Mouse (Mus musculus) inflammation-experienced regulatory T-cells, adult 6 months (primary cell): ENCODE data around the gene Selenop. TPM values are rescaled to one million over a fixed set of nuclear protein-coding genes. Genes with fewer than 3 reads are reported as not detected.
"Not testable (repeated sequence)": the region's sequence is repeated elsewhere in the genome, so short reads cannot be mapped to it uniquely, and the experiment has no call there.

ENCODE experiments used
- ATAC-seq: one replicate; pipeline ENCODE4 v1.8.0; 2017
- polyA plus RNA-seq, 3 experiments: library from polyadenylated mRNA; unstranded; fragments of 100-300 nt; shearing (Covaris generic); gene quantifications; one replicate each; pipeline ENCODE4 v1.2.1; 2017

Selenop gene
- 100 to 1,000 TPM in 2 of 3 experiments, 10 to 100 TPM in 1; 95.3 to 160 (median 152) TPM for polyA plus RNA-seq

DNA sequence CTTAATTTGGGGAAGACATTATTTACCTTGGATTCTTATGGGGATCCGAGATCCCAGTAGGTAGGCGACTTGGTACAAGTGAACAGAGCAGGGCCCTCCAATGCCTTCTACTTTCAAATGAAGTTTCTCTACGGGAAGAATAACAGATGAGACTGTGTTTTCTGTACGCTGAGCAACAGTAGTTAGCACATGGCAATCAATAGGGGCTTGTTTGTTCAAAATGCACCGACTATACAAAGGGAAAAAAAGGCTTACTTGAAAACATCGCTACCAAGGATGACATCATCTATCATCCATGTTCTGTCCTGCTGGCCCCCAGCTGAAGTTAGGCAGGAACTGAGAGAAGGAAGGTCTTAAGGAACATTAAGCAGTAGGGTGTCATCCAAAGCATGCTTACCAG, at the start of gene Selenop:
TSS of gene Selenop (plus strand) at position 301 of the 400 bp plus-strand sequence.
- ATAC-seq: no peak

DNA sequence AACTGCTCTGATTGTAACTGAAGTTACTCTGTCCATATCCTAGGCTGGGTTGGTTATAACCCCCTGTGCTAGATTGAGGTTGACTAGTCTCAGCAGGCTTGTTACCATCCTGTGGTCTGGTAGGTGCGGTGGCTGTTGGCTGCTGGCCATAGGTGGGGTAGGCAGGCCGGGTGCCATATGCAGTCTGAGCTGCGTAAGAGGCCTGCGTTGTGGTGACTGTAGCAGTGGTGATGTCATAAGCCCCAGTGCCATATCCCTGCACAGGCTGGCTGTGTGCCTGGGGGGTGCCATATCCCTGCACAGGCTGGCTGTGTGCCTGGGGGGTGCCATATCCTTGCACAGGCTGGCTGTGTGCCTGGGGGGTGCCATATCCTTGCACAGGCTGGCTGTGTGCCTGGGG, 49.7 kb upstream of the Selenop start:
- not testable (repeated sequence) for ATAC-seq

DNA sequence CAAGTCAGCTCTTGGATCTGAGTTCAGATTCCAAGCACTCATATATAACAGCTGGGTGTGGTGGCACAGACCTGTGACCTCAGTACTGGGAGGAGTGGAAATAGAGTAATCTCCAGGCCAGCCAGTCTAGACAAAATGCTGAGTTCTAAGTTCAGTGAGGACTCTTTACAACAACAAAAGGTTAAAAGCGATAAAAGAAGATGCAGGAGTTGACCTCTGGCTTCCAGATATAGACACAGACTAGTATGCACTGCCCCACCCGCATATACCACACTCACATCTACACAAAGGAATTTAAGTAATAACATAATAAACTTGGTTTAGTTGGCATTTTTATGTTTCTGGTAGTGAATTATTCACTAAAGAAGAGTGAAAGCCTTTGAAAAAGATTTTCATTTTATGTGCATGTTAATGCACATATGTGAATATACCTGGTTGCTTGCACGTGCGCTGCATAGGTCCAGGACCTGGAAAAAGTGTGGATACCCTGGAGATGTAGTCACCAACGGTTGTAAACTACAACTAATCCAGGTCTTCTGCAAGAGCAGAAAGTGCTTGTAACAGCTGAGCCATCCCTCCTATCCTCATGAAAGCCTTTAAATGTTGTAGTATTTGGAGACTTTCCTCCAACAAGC, 45.4 kb upstream of the Selenop start:
- ATAC-seq: no peak

- no peak for ATAC-seq
These were observed 41.8 kb upstream of the Selenop start for GRCm38 (mm10) chr15:3226573-3226972.

DNA sequence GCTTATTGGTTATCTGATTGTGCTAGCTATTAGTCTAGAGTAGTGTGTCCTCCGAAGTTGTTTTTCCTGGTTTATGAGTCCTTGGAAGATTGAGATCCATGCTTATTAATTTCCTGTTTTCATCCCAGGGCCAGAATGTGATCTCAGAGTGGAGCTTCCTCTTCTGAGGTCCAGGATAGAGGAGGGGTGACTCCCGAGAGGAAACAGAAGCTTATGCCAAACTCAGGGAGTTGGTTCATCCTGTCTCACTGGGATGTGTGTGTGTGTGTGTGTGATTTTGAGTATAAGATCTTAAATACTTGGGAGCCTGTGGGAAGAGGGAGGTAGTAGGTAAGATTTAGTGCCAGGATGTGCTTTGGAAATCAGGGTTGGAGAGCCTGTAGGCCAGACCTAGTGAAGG, 40.2 kb upstream of the Selenop start:
- no peak for ATAC-seq

GRCm38 (mm10) chr15:3228990-3229389, 39.4 kb upstream of the Selenop start:
- ATAC-seq: no peak

DNA sequence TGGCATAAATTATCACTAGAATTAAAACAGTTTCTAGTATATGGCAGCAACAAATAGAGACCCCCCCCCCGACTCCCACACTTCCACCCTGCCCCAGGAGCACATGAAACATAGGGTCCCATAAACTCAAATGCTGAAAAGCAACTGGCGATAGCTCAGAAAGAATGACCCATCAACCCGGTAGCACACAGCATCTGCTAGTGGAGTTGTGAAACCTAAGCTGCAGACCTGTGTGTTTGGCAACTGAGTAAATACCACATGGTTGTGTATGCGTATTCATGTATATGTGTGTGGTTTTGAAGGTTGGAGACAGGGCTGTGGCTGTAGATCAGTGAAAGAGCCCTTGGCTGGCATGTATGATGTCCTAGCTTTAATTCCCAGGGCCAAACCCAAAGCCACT, 37.3 kb upstream of the Selenop start:
- ATAC-seq: no peak

DNA sequence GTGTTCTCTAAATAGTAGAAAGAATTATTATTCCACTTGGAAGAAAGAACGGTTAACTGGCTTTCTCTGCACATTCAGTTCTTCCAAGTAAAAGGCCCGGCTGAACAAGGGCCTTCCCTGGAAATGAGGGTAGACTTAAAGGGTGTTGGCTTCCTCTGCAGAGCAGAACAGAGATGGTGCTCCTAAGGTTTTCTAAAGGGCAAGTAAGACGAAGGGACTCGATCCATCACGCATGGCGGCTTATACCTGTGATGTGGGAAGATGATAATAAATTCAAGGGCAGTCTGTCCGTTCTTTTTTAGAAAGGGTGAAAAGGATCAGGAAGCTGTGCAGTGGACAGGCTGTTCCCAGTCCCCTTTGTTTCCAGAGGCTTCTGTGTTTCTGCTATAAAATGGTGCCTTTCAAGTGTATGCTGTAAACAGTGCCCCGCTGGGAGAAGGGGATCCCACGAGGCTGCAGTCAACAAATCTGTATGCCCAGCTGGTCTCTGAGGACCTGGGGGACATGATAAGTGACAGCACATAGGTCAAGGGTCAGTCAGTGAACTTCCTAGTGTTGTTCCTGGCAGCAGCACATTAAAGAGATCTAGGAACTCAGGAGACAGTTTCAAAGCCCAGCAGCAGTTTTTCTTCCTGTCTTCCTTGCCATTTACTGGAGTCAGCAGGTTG, 36.0 kb upstream of the Selenop start:
- no peak for ATAC-seq

- peak; percentile 75 for ATAC-seq
These were observed 34.4 kb upstream of the Selenop start for GRCm38 (mm10) chr15:3233837-3234551.

GRCm38 (mm10) chr15:3236338-3236737, 32.0 kb upstream of the Selenop start:
- ATAC-seq: no peak

DNA sequence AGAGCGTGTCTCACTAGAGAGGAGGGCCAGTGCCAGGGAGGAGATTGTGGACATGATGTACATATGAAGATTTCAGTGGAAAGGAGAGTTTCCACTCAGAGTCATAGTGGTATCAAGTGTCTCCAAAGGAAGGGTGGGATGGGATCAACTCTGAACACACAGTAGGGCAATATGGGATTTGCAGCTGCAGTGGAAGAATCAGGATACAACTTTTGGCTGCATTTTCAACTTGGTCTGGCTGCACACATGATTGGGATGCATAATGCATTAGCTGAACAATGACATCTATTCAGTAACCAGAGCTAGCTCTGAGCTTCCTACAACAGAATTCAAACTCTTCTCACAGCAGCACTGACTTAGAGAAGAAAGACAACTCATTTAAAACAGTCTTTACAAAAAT, 30.4 kb upstream of the Selenop start:
- no peak for ATAC-seq

- ATAC-seq: not testable (repeated sequence)
These were observed 23.3 kb upstream of the Selenop start for GRCm38 (mm10) chr15:3245036-3245435.

- no peak for ATAC-seq
These were observed 17.7 kb upstream of the Selenop start for GRCm38 (mm10) chr15:3250620-3251019.

GRCm38 (mm10) chr15:3251031-3251717, 17.2 kb upstream of the Selenop start:
- ATAC-seq: no peak

DNA sequence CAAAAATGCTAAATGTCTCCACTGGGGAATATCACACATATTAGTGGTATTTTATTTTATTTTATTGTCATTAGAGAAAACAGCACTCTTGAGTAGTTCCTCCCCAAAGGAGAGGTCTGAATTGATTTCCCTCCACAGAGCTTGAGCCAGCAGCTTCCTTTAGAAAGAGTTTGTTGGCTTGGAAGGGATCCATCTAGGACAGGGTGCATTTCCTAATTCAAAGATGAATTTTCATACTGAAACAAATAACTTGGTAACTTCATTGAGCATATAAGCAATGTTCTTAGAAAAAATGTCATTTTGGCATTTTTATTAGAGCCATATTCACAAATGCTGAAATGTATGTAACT, 16.7 kb upstream of the Selenop start:
- ATAC-seq: no peak

- ATAC-seq: no peak
These were observed 9.3 kb upstream of the Selenop start for GRCm38 (mm10) chr15:3259025-3259424.

- ATAC-seq: no peak
These were observed 8.0 kb upstream of the Selenop start for GRCm38 (mm10) chr15:3260309-3260708.

DNA sequence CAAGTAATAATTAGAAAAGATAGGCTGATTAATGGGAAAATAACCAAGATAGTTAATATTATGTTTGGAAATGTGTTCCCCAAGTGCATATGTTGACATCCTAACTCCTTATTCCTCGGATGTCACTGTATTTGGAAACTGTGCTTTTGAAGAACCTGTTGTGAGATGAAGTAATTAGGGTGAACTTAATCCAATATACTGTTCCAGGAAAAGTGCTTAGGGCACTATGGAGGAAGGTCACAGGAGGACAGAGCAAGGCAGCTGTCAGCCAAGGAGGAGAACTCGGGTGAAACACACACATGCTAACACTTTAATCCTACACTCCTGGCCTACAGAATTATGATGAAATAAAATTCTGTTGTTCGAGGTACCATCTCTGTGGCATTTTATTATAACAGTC, 5.5 kb upstream of the Selenop start:
- no peak for ATAC-seq

DNA sequence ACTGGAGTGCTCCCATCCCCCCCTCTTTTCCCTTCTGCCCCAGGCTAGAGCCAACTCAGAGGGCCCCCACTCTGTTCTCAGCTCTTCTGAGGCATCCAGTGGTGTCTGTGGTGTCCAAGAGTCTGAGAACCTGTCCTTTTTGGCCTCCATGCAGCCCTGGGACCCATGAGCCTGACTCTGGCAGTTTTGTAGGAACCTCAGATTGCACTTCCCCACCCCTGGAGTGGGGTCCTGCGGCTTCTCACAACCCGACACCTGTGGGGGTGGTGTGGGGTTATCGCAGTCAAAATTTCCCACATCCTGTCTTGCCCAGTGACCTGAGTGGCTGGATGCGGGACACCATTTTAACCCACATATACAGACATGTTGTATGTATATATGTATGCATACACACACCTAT, 4.1 kb upstream of the Selenop start:
- peak; percentile 25 for ATAC-seq

GRCm38 (mm10) chr15:3264828-3265227, 3.5 kb upstream of the Selenop start:
- no peak for ATAC-seq

GRCm38 (mm10) chr15:3269496-3269895, 1.1 kb downstream of the Selenop start:
- no peak for ATAC-seq

DNA sequence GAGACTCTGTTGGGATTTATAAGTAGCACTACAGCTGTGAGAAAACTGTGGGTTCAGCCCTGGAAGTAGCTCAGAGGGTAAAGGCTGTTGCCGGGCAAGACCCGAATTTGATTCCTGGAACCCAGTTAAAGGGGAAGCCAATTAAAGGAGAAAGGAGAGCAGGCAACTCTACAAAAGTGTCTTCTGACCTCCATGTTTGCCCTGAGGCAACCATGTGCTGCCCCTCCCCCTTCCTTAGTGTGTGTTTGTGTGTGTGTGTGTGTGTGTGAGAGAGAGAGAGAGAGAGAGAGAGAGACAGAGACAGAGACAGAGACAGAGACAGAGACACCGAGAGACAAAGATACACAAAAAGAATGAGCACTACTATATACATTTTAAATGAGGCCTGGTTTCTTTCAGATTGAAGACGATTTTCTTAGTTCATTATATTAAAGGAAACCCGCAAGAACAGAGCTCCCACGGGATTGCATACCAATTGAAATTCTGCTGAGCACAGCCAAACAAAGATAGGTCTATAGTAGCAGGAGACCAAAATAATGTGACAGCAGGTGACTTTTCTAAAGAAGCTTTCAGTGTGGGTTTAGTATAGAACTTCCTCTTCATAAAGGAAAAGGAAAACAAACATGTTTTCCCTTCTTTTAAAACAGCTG, 1.8 kb downstream of the Selenop start:
- no peak for ATAC-seq

DNA sequence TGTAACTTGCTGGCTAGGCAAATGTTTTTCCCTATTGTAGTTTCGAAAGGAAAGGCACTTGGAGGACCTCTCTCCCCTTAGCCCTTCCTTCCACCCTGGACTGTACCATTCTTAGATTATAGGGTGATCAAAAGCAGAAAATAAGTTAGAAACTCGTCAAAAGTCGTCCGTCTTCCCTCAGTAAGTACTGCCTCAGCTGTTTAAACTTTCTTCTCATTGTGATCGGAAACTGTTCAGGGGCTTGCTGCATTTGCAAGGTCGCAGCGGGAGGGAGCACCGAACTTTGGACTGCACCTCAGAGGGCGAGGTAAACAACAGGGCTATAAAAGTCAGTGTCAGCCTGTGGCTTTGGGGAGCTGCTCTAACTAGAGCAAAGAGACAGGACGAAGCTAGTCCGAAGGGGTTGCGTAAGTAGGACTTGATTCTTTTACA, 2.3 kb downstream of the Selenop start:
- ATAC-seq: peak; percentile 79
